Mouse (Mus musculus): ENCODE measurements around the gene Lypd4. TPM values are rescaled to one million over a fixed set of nuclear protein-coding genes. Genes with fewer than 3 reads are reported as not detected.

Lypd4 gene
- polyA plus RNA-seq, 2 experiments = not detected

DNA sequence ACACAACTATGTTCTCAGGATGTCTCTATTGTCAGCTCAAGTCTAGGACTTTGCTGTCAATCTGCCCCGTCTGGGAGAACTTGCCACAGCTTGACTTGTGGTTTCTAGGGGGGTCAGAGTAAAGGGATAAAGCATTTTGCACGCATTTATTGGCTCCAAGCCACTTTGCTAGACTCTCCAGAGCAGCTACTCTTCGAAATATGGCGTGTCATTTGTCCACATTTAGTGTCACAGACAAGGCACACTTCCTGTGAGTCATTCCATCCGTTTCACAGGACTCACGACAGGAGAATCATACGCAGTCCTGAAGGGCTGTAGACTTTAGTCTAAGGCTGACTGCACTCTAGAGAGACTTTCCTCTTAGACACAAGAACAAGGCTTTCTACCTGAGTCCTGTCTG lies 45.3 kb downstream of the Lypd4 start:
- Histone ChIP-seq H3K4me1 (replicated peaks; ENCODE audit: control insufficient read depth in 2 of 2, insufficient read depth in 2 of 2, low read length in 1 of 2) (no peaks in the 10 kb centered on the region), H3K4me2 (ENCODE audit: low read depth) (no peak overlapping the region), H3K4me3 (ENCODE audit: insufficient read depth in 1 of 2, low read depth in 2 of 2, low read length in 2 of 2) (no peak overlapping the region), H3K9me3 (ENCODE audit: control insufficient read depth, low read length) (no peaks in the 10 kb centered on the region), H3K27me3 (ENCODE audit: control insufficient read depth, insufficient read depth, low read length) (no peaks in the 10 kb centered on the region; the same call in 1 of the 2 replicates), H3K27ac (no peak overlapping the region), H3K9ac (replicated peaks) (no peak overlapping the region), H3K36me3 (replicated peaks; ENCODE audit: control insufficient read depth, insufficient read depth, low read depth) (no peaks in the 10 kb centered on the region)
- TF ChIP-seq CTCF (IDR thresholded peaks at IDR 0.05; ENCODE audit: low read depth) = no peak
- no peak for TF ChIP-seq EP300 (IDR thresholded peaks at IDR 0.05; ENCODE audit: low read depth)
- ATAC-seq (ENCODE audit: insufficient read depth) = no peak
- no peak for DNase-seq (ENCODE audit: low read depth in 3 of 3, low spot score in 3 of 3)
- 22% methylated on average over 7 of the region's 7 CpGs for WGBS (ENCODE audit: insufficient replicate concordance)

DNA sequence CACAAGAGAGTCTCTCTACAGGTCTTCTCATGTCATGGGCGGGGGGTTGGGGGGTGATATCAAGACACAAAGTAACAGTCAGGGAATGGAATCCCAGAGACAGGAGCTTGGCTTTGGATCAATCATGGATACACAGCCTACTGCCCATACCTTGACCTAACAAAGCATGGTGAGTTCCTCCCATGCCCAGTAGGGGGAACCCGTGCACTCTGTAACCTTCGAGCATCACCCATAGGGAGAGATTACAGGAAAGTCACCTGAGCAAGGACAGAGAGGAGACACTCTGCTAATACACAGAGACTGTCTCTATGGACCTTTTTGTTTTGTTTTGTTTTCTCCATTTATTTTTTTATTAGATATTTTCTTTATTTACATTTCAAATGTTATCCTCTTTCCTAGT lies 52.2 kb downstream of the Lypd4 start:
- H3K4me3 ChIP-seq (ENCODE audit: insufficient read depth in 1 of 2, low read depth in 2 of 2, low read length in 2 of 2) = no peak overlapping the region
- no peaks in the 10 kb centered on the region for H3K9me3 ChIP-seq (ENCODE audit: control insufficient read depth, low read length)
- DNase-seq (ENCODE audit: low read depth in 3 of 3, low spot score in 3 of 3) (peak; percentile 45 to 61 (median 52)), ATAC-seq (ENCODE audit: insufficient read depth) (peak; percentile 65; the same call in 1 of the 2 replicates)
- no peak for TF ChIP-seq EP300 (IDR thresholded peaks at IDR 0.05; ENCODE audit: low read depth)
- peak; percentile 94 for TF ChIP-seq CTCF (IDR thresholded peaks at IDR 0.05; ENCODE audit: low read depth)
- 3% methylated on average over 3 of the region's 3 CpGs for WGBS (ENCODE audit: insufficient replicate concordance)
- no peaks in the 10 kb centered on the region for H3K4me1 ChIP-seq (replicated peaks; ENCODE audit: control insufficient read depth in 2 of 2, insufficient read depth in 2 of 2, low read length in 1 of 2)
- no peaks in the 10 kb centered on the region; the same call in 1 of the 2 replicates for H3K27me3 ChIP-seq (ENCODE audit: control insufficient read depth, insufficient read depth, low read length)
- H3K9ac ChIP-seq (replicated peaks) = no peak overlapping the region
- H3K4me2 ChIP-seq (ENCODE audit: low read depth) = no peak overlapping the region
- no peaks in the 10 kb centered on the region for H3K36me3 ChIP-seq (replicated peaks; ENCODE audit: control insufficient read depth, insufficient read depth, low read depth)
- H3K27ac ChIP-seq = no peak overlapping the region

Other genes with a start within 250 kb of the Lypd4 start
- 0.03 TPM in 1 of 2 replicates, not detected in the other for gene Lypd3, start 233.4 kb downstream of the Lypd4 start, polyA plus RNA-seq (2012; rRNA removed)
- gene Lypd3, start 233.4 kb downstream of the Lypd4 start, polyA plus RNA-seq (2014; fragmentation: Nextera tagmentation; extraction: Ambion mirVana) = not detected in 2 replicates
- not detected in 2 replicates for gene Tex101, start 193.3 kb downstream of the Lypd4 start, polyA plus RNA-seq (2012; rRNA removed)
- gene Tex101, start 193.3 kb downstream of the Lypd4 start, polyA plus RNA-seq (2014; fragmentation: Nextera tagmentation; extraction: Ambion mirVana) = not detected in 2 replicates
- not detected in 2 replicates for gene BC049730, start 160.7 kb downstream of the Lypd4 start, polyA plus RNA-seq (2012; rRNA removed)
- gene BC049730, start 160.7 kb downstream of the Lypd4 start, polyA plus RNA-seq (2014; fragmentation: Nextera tagmentation; extraction: Ambion mirVana) = not detected in 2 replicates
- gene Gm4763, start 143.0 kb downstream of the Lypd4 start, polyA plus RNA-seq (2012; rRNA removed) = not detected in 2 replicates
- gene Gm4763, start 143.0 kb downstream of the Lypd4 start, polyA plus RNA-seq (2014; fragmentation: Nextera tagmentation; extraction: Ambion mirVana) = not detected in 2 replicates
- gene Cd177, start 109.6 kb downstream of the Lypd4 start, polyA plus RNA-seq (2012; rRNA removed) = 1.0 and 1.1 TPM in 2 replicates
- gene Cd177, start 109.6 kb downstream of the Lypd4 start, polyA plus RNA-seq (2014; fragmentation: Nextera tagmentation; extraction: Ambion mirVana) = 1.9 and 2.8 TPM in 2 replicates
- 0.19 and 0.39 TPM in 2 replicates for gene Ceacam10, start 92.7 kb downstream of the Lypd4 start, polyA plus RNA-seq (2012; rRNA removed)
- 0.25 and 0.34 TPM in 2 replicates for gene Ceacam10, start 92.7 kb downstream of the Lypd4 start, polyA plus RNA-seq (2014; fragmentation: Nextera tagmentation; extraction: Ambion mirVana)
- gene Gm9844, start 7.7 kb downstream of the Lypd4 start, polyA plus RNA-seq (2012; rRNA removed) = 0.37 and 1.5 TPM in 2 replicates
- 1.3 and 2.2 TPM in 2 replicates for gene Gm9844, start 7.7 kb downstream of the Lypd4 start, polyA plus RNA-seq (2014; fragmentation: Nextera tagmentation; extraction: Ambion mirVana)
- gene Dmrtc2, start 116 bp upstream of the Lypd4 start, polyA plus RNA-seq (2012; rRNA removed) = not detected in 2 replicates
- not detected in 2 replicates for gene Dmrtc2, start 116 bp upstream of the Lypd4 start, polyA plus RNA-seq (2014; fragmentation: Nextera tagmentation; extraction: Ambion mirVana)
- gene Rps19, start 14.4 kb upstream of the Lypd4 start, polyA plus RNA-seq (2012; rRNA removed) = 418 and 615 TPM in 2 replicates
- 1,649 and 1,654 TPM in 2 replicates for gene Rps19, start 14.4 kb upstream of the Lypd4 start, polyA plus RNA-seq (2014; fragmentation: Nextera tagmentation; extraction: Ambion mirVana)
- 0.81 and 1.0 TPM in 2 replicates for gene Cd79a, start 27.4 kb upstream of the Lypd4 start, polyA plus RNA-seq (2012; rRNA removed)
- 1.4 and 2.0 TPM in 2 replicates for gene Cd79a, start 27.4 kb upstream of the Lypd4 start, polyA plus RNA-seq (2014; fragmentation: Nextera tagmentation; extraction: Ambion mirVana)
- 44.2 and 44.3 TPM in 2 replicates for gene Arhgef1, start 33.0 kb upstream of the Lypd4 start, polyA plus RNA-seq (2012; rRNA removed)
- 28.7 and 31.1 TPM in 2 replicates for gene Arhgef1, start 33.0 kb upstream of the Lypd4 start, polyA plus RNA-seq (2014; fragmentation: Nextera tagmentation; extraction: Ambion mirVana)
- not detected in 2 replicates for gene Gm4881, start 74.6 kb upstream of the Lypd4 start, polyA plus RNA-seq (2012; rRNA removed)
- not detected in 2 replicates for gene Gm4881, start 74.6 kb upstream of the Lypd4 start, polyA plus RNA-seq (2014; fragmentation: Nextera tagmentation; extraction: Ambion mirVana)
- gene Rabac1, start 102.8 kb upstream of the Lypd4 start, polyA plus RNA-seq (2012; rRNA removed) = 46.8 and 56.5 TPM in 2 replicates
- 60.7 and 62.2 TPM in 2 replicates for gene Rabac1, start 102.8 kb upstream of the Lypd4 start, polyA plus RNA-seq (2014; fragmentation: Nextera tagmentation; extraction: Ambion mirVana)
- 0.38 and 0.50 TPM in 2 replicates for gene Atp1a3, start 136.0 kb upstream of the Lypd4 start, polyA plus RNA-seq (2012; rRNA removed)
- gene Atp1a3, start 136.0 kb upstream of the Lypd4 start, polyA plus RNA-seq (2014; fragmentation: Nextera tagmentation; extraction: Ambion mirVana) = 0.60 and 0.68 TPM in 2 replicates
- gene Grik5, start 202.4 kb upstream of the Lypd4 start, polyA plus RNA-seq (2012; rRNA removed) = 4.9 and 6.1 TPM in 2 replicates
- 0.37 and 0.54 TPM in 2 replicates for gene Grik5, start 202.4 kb upstream of the Lypd4 start, polyA plus RNA-seq (2014; fragmentation: Nextera tagmentation; extraction: Ambion mirVana)
- 6.3 and 6.9 TPM in 2 replicates for gene Zfp574, start 202.6 kb upstream of the Lypd4 start, polyA plus RNA-seq (2012; rRNA removed)
- gene Zfp574, start 202.6 kb upstream of the Lypd4 start, polyA plus RNA-seq (2014; fragmentation: Nextera tagmentation; extraction: Ambion mirVana) = 6.6 and 7.3 TPM in 2 replicates

All from liver, embryonic 14.5 days (tissue).